Mouse (Mus musculus): Measurements from ENCODE around the gene Mphosph10.

Mphosph10 gene

GRCm38 (mm10) chr7:64349147-64349861, 42.8 kb downstream of the Mphosph10 start:
- DNase-seq, result peak; percentile 30

GRCm38 (mm10) chr7:64347813-64348212, 44.3 kb downstream of the Mphosph10 start:
- no peak for DNase-seq

- DNase-seq, result peak; percentile 48
These were observed 59.4 kb downstream of the Mphosph10 start for GRCm38 (mm10) chr7:64332686-64333085.

- DNase-seq, result no peak
These were observed 60.8 kb downstream of the Mphosph10 start for GRCm38 (mm10) chr7:64331309-64331708.

GRCm38 (mm10) chr7:64327486-64327885, 64.6 kb downstream of the Mphosph10 start:
- DNase-seq, result no peak

- DNase-seq, result peak; percentile 60
These were observed 65.2 kb downstream of the Mphosph10 start for GRCm38 (mm10) chr7:64326892-64327291.

Data from cerebellum, adult 11-12 months (tissue).